Mouse (Mus musculus) heart, postnatal 0 days (tissue): ENCODE results near the gene 1700092M07Rik.

Experiments used
- CTCF ChIP-seq: IDR thresholded peaks from 2 replicates; pipeline ENCODE4 v1.5.1; 2016; ENCODE audit warnings: antibody characterized with exemption, control low read depth, low read depth
- EP300 ChIP-seq: IDR thresholded peaks from 2 replicates; pipeline ENCODE4 v1.6.1; 2016; ENCODE audit warnings: antibody characterized with exemption, low read depth

GRCm38 (mm10) chr19:8755652-8756051, 15.1 kb downstream of the 1700092M07Rik start:
- TF ChIP-seq CTCF (no peak), EP300 (no peak)
